Mouse (Mus musculus): ENCODE results near the gene Rtn4rl1.

- TF ChIP-seq POLR2A (IDR thresholded peaks at IDR 0.05; ENCODE audit: insufficient read depth, low read length), result no peak
- no peak for TF ChIP-seq CTCF (IDR thresholded peaks at IDR 0.05; ENCODE audit: low read depth, low read length)
Measured at GRCm38 (mm10) chr11:75156416-75156815, 37.2 kb upstream of the Rtn4rl1 start.
